Mouse (Mus musculus) forebrain, embryonic 16.5 days (tissue): Measurements from ENCODE around the gene Oxct2a. TPM values are rescaled to one million over a fixed set of nuclear protein-coding genes. Genes with fewer than 3 reads are reported as not detected.
"Not testable (repeated sequence)": the region's sequence is repeated elsewhere in the genome, so short reads cannot be mapped to it uniquely, and the experiment has no call there.

Experiments
- ATAC-seq: fragments of 200-750 bp; cut with Nextera tagmentation; 2 replicates; pipeline ENCODE4 v1.8.0; 2017; ENCODE audit warnings: mild to moderate bottlenecking, moderate library complexity
- H3K27ac ChIP-seq: fragments of 300-500 bp; sonication (generic); 2 replicates; pipeline ENCODE4 v1.5.1; 2014; ENCODE audit warnings: low read length, control low read depth
- H3K27me3 ChIP-seq: fragments of 300-500 bp; sonication (generic); replicated peaks from 2 replicates; pipeline ENCODE4 v1.6.1; 2014; ENCODE audit warnings: low read length; ENCODE audit not compliant: control insufficient read depth, insufficient read depth
- H3K36me3 ChIP-seq: fragments of 300-500 bp; sonication (generic); 2 replicates; pipeline ENCODE4 v1.6.1; 2014; ENCODE audit not compliant: control insufficient read depth, insufficient read depth
- H3K4me1 ChIP-seq: fragments of 300-500 bp; sonication (generic); replicated peaks from 2 replicates; pipeline ENCODE4 v1.6.1; 2014; ENCODE audit warnings: low read length; ENCODE audit not compliant: control insufficient read depth, insufficient read depth
- H3K4me2 ChIP-seq: fragments of 300-500 bp; sonication (generic); 2 replicates; pipeline ENCODE4 v1.6.1; 2014; ENCODE audit warnings: mild to moderate bottlenecking, low read length, control low read depth
- H3K4me3 ChIP-seq: fragments of 300-500 bp; sonication (generic); replicated peaks from 2 replicates; pipeline ENCODE4 v1.5.1; 2014; ENCODE audit warnings: mild to moderate bottlenecking, low read length, control low read depth
- H3K9ac ChIP-seq: fragments of 300-500 bp; sonication (generic); replicated peaks from 2 replicates; pipeline ENCODE4 v1.6.1; 2014; ENCODE audit warnings: low read depth, low read length, control low read depth
- H3K9me3 ChIP-seq: fragments of 300-500 bp; sonication (generic); 2 replicates; pipeline ENCODE4 v1.6.1; 2016; ENCODE audit warnings: low read length; ENCODE audit not compliant: control insufficient read depth
- whole genome bisulfite sequencing: fragments of 180-500 bp; shearing (Covaris S2); extraction: QIAGEN DNeasy Blood & Tissue Kit; methylation state at CpG from one replicate; pipeline ENCODE4 v1.1.7; 2014; 5-methylcytosine and 5-hydroxymethylcytosine counted together
- polyA plus RNA-seq: library from polyadenylated mRNA; unstranded; fragments of >200 nt; fragmentation: Nextera tagmentation; extraction: Ambion mirVana; gene quantifications from 2 replicates; pipeline ENCODE4 v1.2.1, GENCODE M21; 2015

Gene Oxct2a
- polyA plus RNA-seq, 1 experiment from 2014 or later, result not detected

- Histone ChIP-seq H3K4me1 (no peaks in the 10 kb centered on the region), H3K27ac (no peak overlapping the region), H3K36me3 (peaks cover 44% of the 10 kb centered on the region), H3K9me3 (no peaks in the 10 kb centered on the region), H3K9ac (no peak overlapping the region), H3K4me2 (no peak overlapping the region), H3K27me3 (no peaks in the 10 kb centered on the region), H3K4me3 (no peak overlapping the region)
- no peak for ATAC-seq
- WGBS, result 90% methylated on average over 22 of the region's 22 CpGs
Measured at GRCm38 (mm10) chr4:123297195-123297960, 26.1 kb downstream of the Oxct2a start.

- H3K36me3 ChIP-seq, result peaks cover 50% of the 10 kb centered on the region
- ATAC-seq, result no peak
- 90% methylated on average over 5 of the region's 5 CpGs for WGBS
Measured at GRCm38 (mm10) chr4:123296148-123296534, 27.3 kb downstream of the Oxct2a start.

GRCm38 (mm10) chr4:123295516-123296147, 27.8 kb downstream of the Oxct2a start:
- Histone ChIP-seq H3K9me3 (no peaks in the 10 kb centered on the region), H3K36me3 (peaks cover 53% of the 10 kb centered on the region), H3K9ac (no peak overlapping the region), H3K4me2 (no peak overlapping the region), H3K4me3 (no peak overlapping the region), H3K27ac (no peak overlapping the region), H3K4me1 (no peaks in the 10 kb centered on the region), H3K27me3 (no peaks in the 10 kb centered on the region)
- ATAC-seq, result no peak
- 95% methylated on average over 21 of the region's 21 CpGs for WGBS

More at GRCm38 (mm10) chr4:123296148-123296534, 27.3 kb downstream of the Oxct2a start:
- Histone ChIP-seq H3K27ac (no peak overlapping the region), H3K4me2 (no peak overlapping the region), H3K4me3 (no peak overlapping the region), H3K9me3 (no peaks in the 10 kb centered on the region), H3K9ac (no peak overlapping the region), H3K27me3 (no peaks in the 10 kb centered on the region), H3K4me1 (no peaks in the 10 kb centered on the region)

GRCm38 (mm10) chr4:123295026-123295425, 28.4 kb downstream of the Oxct2a start:
- H3K4me1 ChIP-seq, H3K9me3 ChIP-seq, H3K4me3 ChIP-seq, ATAC-seq, H3K9ac ChIP-seq, H3K27me3 ChIP-seq, H3K27ac ChIP-seq, H3K4me2 ChIP-seq: not testable (repeated sequence)
- WGBS, result 93% methylated on average over 15 of the region's 15 CpGs
- H3K36me3 ChIP-seq, result peaks cover 52% of the 10 kb centered on the region

- Histone ChIP-seq H3K9me3 (no peaks in the 10 kb centered on the region), H3K27ac (no peak overlapping the region), H3K4me1 (no peaks in the 10 kb centered on the region), H3K9ac (no peak overlapping the region), H3K27me3 (no peaks in the 10 kb centered on the region), H3K4me2 (no peak overlapping the region), H3K36me3 (peaks cover 50% of the 10 kb centered on the region), H3K4me3 (no peak overlapping the region)
- 80% methylated on average over 7 of the region's 7 CpGs for WGBS
- ATAC-seq, result no peak
Measured at GRCm38 (mm10) chr4:123293661-123294443, 29.6 kb downstream of the Oxct2a start.

- WGBS, result 93% methylated on average over 7 of the region's 7 CpGs
- H3K4me1 ChIP-seq, result no peaks in the 10 kb centered on the region
- H3K27ac ChIP-seq, result no peak overlapping the region
- no peaks in the 10 kb centered on the region for H3K27me3 ChIP-seq
- H3K4me2 ChIP-seq, result no peak overlapping the region
- no peak for ATAC-seq
- H3K9ac ChIP-seq, result no peak overlapping the region
- H3K36me3 ChIP-seq, result peaks cover 46% of the 10 kb centered on the region
- H3K4me3 ChIP-seq, result no peak overlapping the region
- H3K9me3 ChIP-seq, result no peaks in the 10 kb centered on the region
Measured at GRCm38 (mm10) chr4:123292989-123293388, 30.4 kb downstream of the Oxct2a start.

- no peak overlapping the region for H3K4me3 ChIP-seq
- 87% methylated on average over 3 of the region's 3 CpGs for WGBS
- H3K9me3 ChIP-seq, result no peaks in the 10 kb centered on the region
- no peak overlapping the region for H3K9ac ChIP-seq
- no peaks in the 10 kb centered on the region for H3K27me3 ChIP-seq
- no peaks in the 10 kb centered on the region for H3K4me1 ChIP-seq
- H3K4me2 ChIP-seq, result no peak overlapping the region
- no peak overlapping the region for H3K27ac ChIP-seq
- ATAC-seq, result no peak
- H3K36me3 ChIP-seq, result peaks cover 46% of the 10 kb centered on the region
Measured at GRCm38 (mm10) chr4:123292390-123292789, 31.0 kb downstream of the Oxct2a start.

GRCm38 (mm10) chr4:123289038-123289437, 34.4 kb downstream of the Oxct2a start:
- Histone ChIP-seq H3K27me3 (no peaks in the 10 kb centered on the region), H3K4me2 (no peak overlapping the region), H3K36me3 (peaks cover 33% of the 10 kb centered on the region), H3K9ac (no peak overlapping the region), H3K27ac (no peak overlapping the region), H3K4me3 (no peak overlapping the region), H3K9me3 (no peaks in the 10 kb centered on the region), H3K4me1 (peaks cover 21% of the 10 kb centered on the region)
- WGBS, result 93% methylated on average over 12 of the region's 12 CpGs
- no peak for ATAC-seq

GRCm38 (mm10) chr4:123286790-123287189, 36.6 kb downstream of the Oxct2a start:
- Histone ChIP-seq H3K9ac (no peak overlapping the region), H3K27me3 (no peaks in the 10 kb centered on the region), H3K4me2 (no peak overlapping the region), H3K4me3 (no peak overlapping the region), H3K9me3 (no peaks in the 10 kb centered on the region), H3K27ac (no peak overlapping the region), H3K36me3 (peaks cover 19% of the 10 kb centered on the region; the same call in 1 of the 2 replicates), H3K4me1 (peaks cover 25% of the 10 kb centered on the region)
- ATAC-seq, result no peak
- 98% methylated on average over 2 of the region's 2 CpGs for WGBS
